Mouse (Mus musculus): ENCODE data around the gene Catsperb. TPM values are rescaled to one million over a fixed set of nuclear protein-coding genes. Genes with fewer than 3 reads are reported as not detected.
"Not testable (repeated sequence)": the region's sequence is repeated elsewhere in the genome, so short reads cannot be mapped to it uniquely, and the experiment has no call there.

Gene Catsperb
- polyA plus RNA-seq (2016; fragmentation: Nextera tagmentation; extraction: Ambion mirVana) = not detected in 2 replicates

DNA sequence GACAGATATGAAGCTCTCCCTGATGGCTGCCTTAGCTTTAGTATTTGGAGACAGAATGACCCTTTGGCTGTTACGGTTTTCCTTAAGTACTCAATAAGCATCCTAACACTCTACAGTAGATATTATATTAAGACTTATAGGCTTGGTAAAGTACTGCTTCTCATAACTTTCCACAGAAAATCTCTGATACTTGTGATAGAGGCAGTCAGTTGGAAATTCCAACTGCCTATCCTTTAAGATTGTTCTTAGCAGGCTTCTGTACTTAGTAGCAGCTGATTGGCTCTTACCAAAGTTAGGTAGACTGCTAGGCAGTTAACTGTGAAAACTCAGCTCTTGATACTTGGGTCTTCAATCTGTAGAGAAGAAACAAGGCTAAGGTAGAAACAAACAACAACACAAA is at the start of gene Catsperb:
Gene Catsperb, plus strand, starts transcription at position 301 of the 400 bp plus-strand sequence.
- not testable (repeated sequence) for H3K9ac ChIP-seq; ATAC-seq (ENCODE audit: low FRiP score, low read depth); H3K9me3 ChIP-seq; H3K27me3 ChIP-seq (replicated peaks); H3K36me3 ChIP-seq; H3K4me2 ChIP-seq (replicated peaks); H3K4me1 ChIP-seq; H3K27ac ChIP-seq; H3K4me3 ChIP-seq
- 77% methylated on average over 1 of the region's 1 CpGs for WGBS

DNA sequence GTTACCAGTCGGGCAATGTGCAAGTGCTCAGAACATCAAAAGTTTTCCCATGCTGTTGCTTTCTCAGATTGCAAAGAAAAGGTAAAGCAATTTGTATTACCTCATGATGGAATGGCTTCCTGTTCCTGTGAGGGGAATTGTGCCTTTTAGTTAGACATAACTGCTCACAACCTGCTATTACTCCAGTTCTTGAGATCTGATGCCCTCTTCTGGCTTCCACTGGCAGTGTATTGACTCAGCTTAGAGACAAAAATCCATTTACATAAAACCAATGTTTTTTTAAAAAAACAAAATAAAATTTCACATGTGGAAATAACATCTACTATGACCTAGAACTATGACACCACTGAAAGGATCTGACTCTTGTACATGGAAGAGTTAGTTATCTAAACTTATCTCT is 43.0 kb upstream of the Catsperb start:
- not testable (repeated sequence) for H3K36me3 ChIP-seq; ATAC-seq (ENCODE audit: low FRiP score, low read depth); H3K27me3 ChIP-seq (replicated peaks); H3K9me3 ChIP-seq; H3K4me2 ChIP-seq (replicated peaks); H3K27ac ChIP-seq; H3K4me3 ChIP-seq; H3K9ac ChIP-seq; H3K4me1 ChIP-seq
- 87% methylated on average over 1 of the region's 1 CpGs for WGBS

DNA sequence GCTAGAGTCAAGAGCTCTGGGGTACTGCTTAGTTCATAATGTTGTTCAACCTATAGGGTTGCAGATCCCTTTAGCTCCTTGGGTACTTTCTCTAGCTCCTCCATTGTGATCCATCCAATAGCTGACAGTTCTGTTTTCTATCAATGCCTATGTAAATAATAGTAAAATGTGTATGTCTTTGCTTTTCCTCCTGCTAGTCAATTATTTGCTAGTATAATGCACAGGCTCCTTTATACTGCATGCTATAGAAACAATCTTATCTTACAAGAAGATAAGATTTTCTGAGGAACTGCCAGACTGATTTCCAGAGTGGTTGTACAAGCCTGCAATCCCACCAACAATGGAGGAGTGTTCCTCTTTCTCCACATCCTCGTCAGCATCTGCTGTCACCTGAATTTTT is 23.0 kb upstream of the Catsperb start:
- 77% methylated on average over 1 of the region's 1 CpGs for WGBS
- H3K9me3 ChIP-seq; H3K4me3 ChIP-seq; H3K27me3 ChIP-seq (replicated peaks); ATAC-seq (ENCODE audit: low FRiP score, low read depth); H3K9ac ChIP-seq; H3K4me2 ChIP-seq (replicated peaks); H3K4me1 ChIP-seq; H3K27ac ChIP-seq; H3K36me3 ChIP-seq: not testable (repeated sequence)

DNA sequence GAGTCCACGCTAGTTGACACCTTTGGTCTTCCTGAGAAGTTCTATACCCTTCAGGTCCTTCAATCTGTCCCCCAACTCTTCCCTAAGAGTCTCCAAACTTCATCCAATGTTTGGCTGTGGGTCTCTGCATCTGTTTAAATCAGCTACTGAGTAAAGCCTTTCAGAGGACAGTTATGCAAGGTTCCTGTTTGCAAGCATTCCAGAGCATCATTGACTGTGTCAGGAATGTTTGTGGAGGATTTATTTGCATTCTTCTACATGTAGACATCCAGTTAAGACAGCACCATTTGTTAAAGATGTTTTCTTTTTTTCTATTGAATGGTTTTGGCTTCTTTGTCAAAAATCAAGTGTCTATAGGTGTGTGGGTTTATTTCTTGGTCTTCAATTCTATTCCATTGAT is 21.7 kb downstream of the Catsperb start:
- Histone ChIP-seq H3K4me3 (no peak overlapping the region), H3K27me3 (replicated peaks) (no peaks in the 10 kb centered on the region), H3K9me3 (no peaks in the 10 kb centered on the region), H3K36me3 (no peaks in the 10 kb centered on the region), H3K9ac (no peak overlapping the region), H3K27ac (no peak overlapping the region), H3K4me1 (no peaks in the 10 kb centered on the region), H3K4me2 (replicated peaks) (no peak overlapping the region)
- 86% methylated on average over 1 of the region's 1 CpGs for WGBS
- ATAC-seq (ENCODE audit: low FRiP score, low read depth) = no peak

DNA sequence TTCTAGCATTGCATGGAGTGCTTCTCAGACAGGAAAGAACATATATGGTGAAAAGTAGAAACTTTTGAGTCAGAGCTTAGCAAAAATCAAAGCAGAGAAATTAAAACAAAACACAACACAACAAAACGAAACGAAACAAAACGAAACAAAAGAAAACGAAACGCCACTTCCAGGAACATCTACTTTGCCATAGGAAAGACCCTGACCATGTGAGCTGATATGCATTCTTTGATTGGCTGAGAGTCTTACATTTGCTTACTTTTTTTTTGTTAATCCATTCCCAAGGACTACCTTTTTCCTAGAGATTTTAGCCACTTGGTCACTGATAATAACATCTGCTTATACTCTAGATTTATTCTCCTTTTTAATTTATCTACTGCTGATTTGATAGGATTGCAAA is 57.6 kb downstream of the Catsperb start:
- no peak overlapping the region for H3K4me2 ChIP-seq (replicated peaks)
- H3K4me3 ChIP-seq = no peak overlapping the region
- H3K27ac ChIP-seq = no peak overlapping the region
- no peaks in the 10 kb centered on the region for H3K9me3 ChIP-seq
- ATAC-seq (ENCODE audit: low FRiP score, low read depth) = no peak
- no peaks in the 10 kb centered on the region for H3K36me3 ChIP-seq
- H3K9ac ChIP-seq = no peak overlapping the region
- WGBS = 94% methylated on average over 5 of the region's 5 CpGs
- H3K27me3 ChIP-seq (replicated peaks) = no peaks in the 10 kb centered on the region
- no peaks in the 10 kb centered on the region for H3K4me1 ChIP-seq

DNA sequence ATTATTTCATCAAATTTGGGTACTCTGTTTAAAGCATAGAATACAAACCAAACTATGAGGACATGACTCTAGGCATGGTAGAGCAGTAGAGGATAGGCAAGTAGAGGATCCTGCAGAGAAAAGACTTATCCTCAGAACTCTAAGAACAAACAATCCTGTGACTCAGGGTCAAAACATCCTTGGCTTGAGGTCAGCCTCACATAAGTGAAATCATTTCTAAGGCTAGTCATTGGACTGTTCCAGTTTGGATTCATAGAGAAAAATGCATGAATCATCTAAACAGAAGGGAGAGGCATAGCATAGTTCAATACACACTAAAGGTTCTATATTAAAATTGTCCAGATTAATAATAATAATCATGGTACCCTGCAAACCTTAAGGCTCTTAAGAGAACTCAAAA is 79.1 kb downstream of the Catsperb start:
- H3K9me3 ChIP-seq = no peaks in the 10 kb centered on the region
- H3K4me1 ChIP-seq = no peaks in the 10 kb centered on the region
- no peaks in the 10 kb centered on the region for H3K27me3 ChIP-seq (replicated peaks)
- H3K9ac ChIP-seq = no peak overlapping the region
- H3K36me3 ChIP-seq = no peaks in the 10 kb centered on the region
- H3K4me3 ChIP-seq = no peak overlapping the region
- no peak overlapping the region for H3K27ac ChIP-seq
- no peak overlapping the region for H3K4me2 ChIP-seq (replicated peaks)
- ATAC-seq (ENCODE audit: low FRiP score, low read depth) = no peak

DNA sequence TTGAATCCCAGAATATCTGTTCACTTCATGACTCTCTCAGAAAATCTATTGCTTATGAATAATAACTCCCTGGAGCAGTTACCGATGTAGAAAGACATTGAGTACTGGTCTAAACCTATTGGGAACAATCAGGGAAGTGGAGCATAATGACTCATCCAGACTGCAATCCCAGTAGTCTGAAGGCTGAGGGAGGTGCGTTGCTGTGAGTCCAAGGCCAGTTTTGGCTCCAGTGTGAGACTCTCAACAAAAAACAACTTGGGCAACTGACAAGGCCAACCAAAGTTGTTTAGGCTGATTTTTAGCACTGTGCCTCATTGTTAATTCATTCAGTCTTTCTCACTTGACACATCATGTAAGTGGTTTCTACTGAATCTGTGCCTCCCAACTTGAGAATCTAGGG is 106.9 kb downstream of the Catsperb start:
- not testable (repeated sequence) for H3K27ac ChIP-seq; H3K27me3 ChIP-seq (replicated peaks); ATAC-seq (ENCODE audit: low FRiP score, low read depth); H3K4me1 ChIP-seq; H3K4me2 ChIP-seq (replicated peaks); H3K9ac ChIP-seq; H3K36me3 ChIP-seq; H3K9me3 ChIP-seq; H3K4me3 ChIP-seq
- WGBS = 86% methylated on average over 2 of the region's 2 CpGs

DNA sequence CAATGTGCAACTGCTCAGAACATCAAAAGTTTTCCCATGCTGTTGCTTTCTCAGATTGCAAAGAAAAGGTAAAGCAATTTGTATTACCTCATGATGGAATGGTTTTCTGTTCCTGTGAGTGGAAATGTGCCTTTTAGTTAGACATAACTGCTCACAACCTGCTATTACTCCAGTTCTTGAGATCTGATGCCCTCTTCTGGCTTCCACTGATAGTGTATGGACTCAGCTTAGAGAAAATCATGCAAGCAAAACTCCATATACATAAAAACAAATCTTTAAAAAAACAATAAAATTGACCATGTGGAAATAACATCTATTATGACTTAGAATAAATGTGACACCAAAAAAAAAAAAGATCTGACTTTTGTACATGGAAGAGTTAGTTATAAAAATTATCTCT is 202.2 kb downstream of the Catsperb start:
- ATAC-seq (ENCODE audit: low FRiP score, low read depth); H3K4me1 ChIP-seq; H3K36me3 ChIP-seq; H3K4me3 ChIP-seq; H3K9me3 ChIP-seq; H3K27ac ChIP-seq; H3K9ac ChIP-seq; H3K27me3 ChIP-seq (replicated peaks); H3K4me2 ChIP-seq (replicated peaks): not testable (repeated sequence)

DNA sequence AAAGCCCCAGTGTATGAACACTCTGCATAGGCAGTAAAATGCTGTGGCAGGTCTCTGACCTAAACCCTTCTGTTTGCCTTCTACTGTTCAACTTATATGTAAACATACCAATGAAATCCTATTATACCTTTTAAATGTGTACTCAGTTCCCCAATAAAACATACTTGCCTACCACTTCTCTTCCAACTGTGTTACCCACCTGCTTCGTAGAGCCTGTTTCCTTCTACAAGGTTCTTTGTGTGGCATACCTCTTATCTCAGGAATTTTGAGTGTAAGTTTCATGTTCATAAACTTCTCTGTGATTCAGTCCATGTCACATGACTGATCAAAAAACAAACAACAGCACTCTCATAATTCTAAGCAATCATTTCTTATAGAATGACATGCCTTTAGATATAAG is 228.7 kb downstream of the Catsperb start:
- Histone ChIP-seq H3K4me3 (no peak overlapping the region), H3K36me3 (no peaks in the 10 kb centered on the region), H3K9me3 (no peaks in the 10 kb centered on the region), H3K27ac (no peak overlapping the region), H3K9ac (no peak overlapping the region), H3K4me2 (replicated peaks) (no peak overlapping the region), H3K27me3 (replicated peaks) (no peaks in the 10 kb centered on the region), H3K4me1 (no peaks in the 10 kb centered on the region)
- WGBS = 92% methylated on average over 1 of the region's 1 CpGs
- ATAC-seq (ENCODE audit: low FRiP score, low read depth) = no peak

DNA sequence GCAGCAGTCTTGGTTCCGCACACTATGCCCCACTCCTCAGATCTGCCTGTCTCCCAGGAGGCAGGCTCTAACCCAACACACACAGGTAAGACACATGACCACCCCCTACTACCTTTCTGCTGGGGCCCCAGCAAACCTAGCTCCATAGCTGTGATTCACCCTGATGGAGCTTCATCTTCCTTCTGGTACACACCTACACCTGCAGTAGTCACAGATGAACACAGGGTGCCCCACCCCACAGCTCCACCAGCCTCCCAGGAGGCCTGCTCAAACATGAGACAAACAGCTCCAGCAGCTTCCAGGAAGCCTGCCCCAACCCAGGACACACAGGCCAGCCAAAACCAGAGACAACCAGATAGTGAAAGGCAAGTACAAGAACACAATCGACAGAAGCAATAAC is 263.0 kb downstream of the Catsperb start:
- Histone ChIP-seq H3K36me3 (no peaks in the 10 kb centered on the region), H3K27me3 (replicated peaks) (no peaks in the 10 kb centered on the region), H3K4me2 (replicated peaks) (no peak overlapping the region), H3K4me3 (no peak overlapping the region), H3K27ac (no peak overlapping the region), H3K9me3 (no peaks in the 10 kb centered on the region), H3K9ac (no peak overlapping the region), H3K4me1 (no peaks in the 10 kb centered on the region)
- WGBS = 90% methylated on average over 2 of the region's 2 CpGs
- ATAC-seq (ENCODE audit: low FRiP score, low read depth) = no peak

Small RNA genes within 50 kb of the gene (microRNA-seq; reads per million reads assigned to microRNA genes)
- gene Gm24542 = not detected
